Mouse (Mus musculus): Measurements from ENCODE around the gene Eif4b.

DNA sequence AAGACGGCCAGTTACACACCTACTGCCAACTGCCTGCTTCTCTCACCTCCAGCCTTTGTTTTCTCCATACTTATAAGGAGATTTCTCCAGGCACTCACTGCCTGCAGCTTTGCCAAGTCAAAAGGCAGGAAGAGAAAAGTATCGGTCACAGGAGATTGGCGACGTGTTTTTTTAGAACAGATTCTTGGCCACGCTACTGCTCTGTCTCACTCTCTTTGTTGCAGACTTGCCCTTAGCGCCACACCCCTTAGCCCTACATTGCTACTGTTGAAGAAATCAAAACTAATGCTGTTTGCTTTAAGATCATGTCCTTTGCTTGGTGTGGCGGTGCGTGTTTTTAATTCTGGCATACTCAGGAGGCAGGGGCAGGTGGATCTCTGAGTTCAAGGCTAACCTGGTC lies 49.7 kb upstream of the Eif4b start:
- no peak for TF ChIP-seq CTCF (IDR thresholded peaks at IDR 0.05; ENCODE audit: control insufficient read depth, insufficient read depth, insufficient replicate concordance, low read depth, low read length)
- no peak for TF ChIP-seq POLR2A (IDR thresholded peaks at IDR 0.05; ENCODE audit: control insufficient read depth, low read depth, low read length)

Data from testis, adult 2 months (tissue).